Mouse (Mus musculus) embryo, embryonic 9.5 days (tissue): ENCODE measurements around the gene Brwd1.
"Not testable (repeated sequence)": the region's sequence is repeated elsewhere in the genome, so short reads cannot be mapped to it uniquely, and the experiment has no call there.

ENCODE experiments used
- DNase-seq: peaks from one replicate; pipeline ENCODE4 v3.0.0-alpha.2; 2017; ENCODE audit errors: extremely low spot score

The Brwd1 gene

DNA sequence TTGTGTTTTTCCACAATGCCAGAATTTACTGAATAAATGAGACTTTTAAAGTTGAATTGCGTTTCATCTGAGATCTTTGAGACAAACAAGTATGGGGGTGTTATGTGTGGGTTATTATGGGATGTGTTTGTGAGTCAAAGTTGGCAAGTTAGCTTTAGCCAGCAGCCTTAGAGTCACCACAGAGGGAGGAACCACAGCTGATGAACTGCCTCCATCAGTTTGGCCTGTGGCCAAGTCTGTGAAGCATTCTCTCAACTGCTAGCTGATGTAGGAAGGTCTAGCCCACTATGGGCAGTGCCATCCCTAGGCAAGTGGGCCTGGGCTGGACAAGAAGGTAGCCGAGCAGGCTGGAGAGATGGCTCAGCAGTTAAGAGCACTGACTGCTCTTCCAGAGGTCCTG lies 111.5 kb downstream of the Brwd1 start:
- no peak for DNase-seq

DNA sequence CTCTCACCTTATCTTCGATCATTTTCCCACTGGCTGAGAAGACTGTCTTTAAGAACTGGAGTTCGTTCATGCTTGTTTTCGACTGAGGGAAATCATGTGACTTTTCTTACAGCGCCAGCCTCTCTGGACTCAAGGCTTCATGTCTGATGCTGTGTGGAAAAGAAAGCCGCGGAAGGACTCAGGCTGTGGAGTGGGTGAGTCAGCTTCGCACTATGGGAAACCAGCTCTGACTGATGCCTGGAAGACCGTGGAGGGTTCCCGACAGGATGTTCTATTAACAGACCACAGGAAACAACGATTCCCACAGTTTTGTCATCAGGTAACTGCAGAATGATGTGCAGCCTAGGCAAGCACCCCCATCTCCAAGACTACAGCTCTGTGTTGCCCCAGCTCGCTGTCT lies 114.9 kb downstream of the Brwd1 start:
- DNase-seq: no peak

DNA sequence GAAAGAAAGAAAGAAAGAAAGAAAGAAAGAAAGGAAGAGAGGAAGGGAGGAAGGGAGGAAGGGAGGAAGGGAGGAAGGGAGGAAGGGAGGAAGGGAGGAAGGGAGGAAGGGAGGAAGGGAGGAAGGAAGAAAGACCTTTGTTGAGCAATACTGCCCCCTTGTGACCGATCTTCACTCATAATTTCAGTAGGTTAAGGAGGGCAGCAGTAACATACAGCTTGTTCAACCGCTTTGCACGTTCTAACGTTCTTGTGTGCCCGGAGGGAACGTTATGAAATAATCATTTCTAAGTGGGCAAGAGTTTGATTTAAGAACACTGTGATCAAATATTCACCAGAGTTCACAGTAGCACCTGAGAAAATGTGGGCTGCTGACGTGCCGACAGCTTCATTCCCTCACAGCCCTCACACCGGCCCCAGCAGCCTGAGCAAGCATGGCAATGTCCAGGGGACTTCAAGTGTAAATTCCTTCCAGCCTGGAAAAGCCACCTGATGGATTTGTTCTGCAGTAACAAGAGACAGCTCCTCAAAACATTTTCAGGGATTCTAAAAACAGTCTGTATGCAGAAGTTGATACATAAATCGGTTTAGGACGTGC lies 117.8 kb downstream of the Brwd1 start:
- DNase-seq: peak; percentile 42

DNA sequence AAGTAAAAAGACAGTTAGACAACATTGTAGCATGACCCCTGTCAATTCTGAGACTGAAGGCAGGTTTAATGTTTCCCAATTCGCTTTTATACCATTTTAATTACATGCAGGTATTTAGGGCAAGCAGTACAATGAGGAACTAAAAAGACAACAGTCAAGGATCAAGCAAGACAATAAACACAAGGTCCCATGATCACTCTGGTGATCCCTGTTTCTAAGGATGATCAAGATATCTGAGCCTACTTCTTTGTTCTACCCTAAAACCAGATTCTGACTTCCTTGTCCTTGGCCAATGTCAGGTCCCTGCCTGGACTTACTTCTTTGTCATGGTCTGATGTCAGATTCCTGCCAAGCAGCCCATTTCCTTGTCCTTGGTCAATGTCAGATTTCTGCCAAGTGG lies 120.8 kb downstream of the Brwd1 start:
- DNase-seq: not testable (repeated sequence)

DNA sequence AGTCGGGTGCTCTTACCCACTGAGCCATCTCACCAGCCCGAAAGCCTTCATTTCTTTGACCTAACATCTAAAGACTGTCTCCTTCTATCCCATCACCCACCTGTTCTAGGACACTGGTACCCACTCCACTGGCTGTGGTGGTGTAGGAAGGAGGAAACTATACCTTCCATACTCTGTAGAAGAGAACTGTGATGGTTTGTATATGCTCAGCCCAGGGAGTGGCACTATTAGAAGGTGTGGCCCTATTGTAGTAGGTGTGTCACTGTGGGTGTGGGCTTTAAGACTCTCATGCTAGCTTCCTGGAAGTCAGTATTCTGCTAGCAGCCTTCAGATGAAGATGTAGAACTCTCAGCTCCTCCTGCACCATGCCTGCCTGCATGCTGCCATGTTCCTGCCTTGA lies 121.6 kb downstream of the Brwd1 start:
- not testable (repeated sequence) for DNase-seq

DNA sequence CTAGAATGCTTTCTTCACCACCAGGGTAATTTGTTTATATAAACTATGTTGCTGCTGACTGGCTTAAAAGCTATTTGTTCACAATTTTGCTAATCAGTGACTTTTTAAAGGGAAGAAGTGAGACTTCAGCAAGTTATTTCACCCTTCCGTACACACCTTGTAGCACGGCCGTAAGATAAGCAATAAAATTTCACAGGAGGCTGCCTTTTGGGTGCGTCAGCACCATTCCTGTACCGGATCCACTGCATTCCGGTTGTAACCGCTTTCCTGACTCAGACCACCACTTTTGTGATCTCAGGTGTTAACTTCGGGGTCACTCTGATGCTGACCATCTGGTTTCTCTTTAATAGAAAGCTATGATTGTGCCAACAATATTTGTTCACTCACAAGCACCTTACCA lies 124.2 kb downstream of the Brwd1 start:
- no peak for DNase-seq

DNA sequence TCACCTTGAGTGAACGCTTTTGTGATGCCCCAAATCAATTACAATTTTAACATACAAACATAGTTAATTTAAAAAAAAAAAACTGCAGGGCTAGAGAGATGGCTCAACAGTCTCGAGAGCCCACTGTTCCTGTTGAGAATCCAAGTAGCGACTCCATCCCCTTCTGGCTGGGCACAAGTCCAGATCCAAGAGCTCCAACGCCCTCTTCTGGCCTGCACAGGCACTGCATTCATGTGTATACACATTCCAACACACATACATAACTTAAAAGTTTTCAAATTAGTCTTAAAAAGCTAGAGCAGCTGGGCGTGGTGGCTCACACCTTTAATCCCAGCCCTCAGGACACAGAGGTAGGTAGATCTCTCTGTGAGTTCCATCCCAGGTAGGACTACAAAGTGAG lies 125.7 kb downstream of the Brwd1 start:
- no peak for DNase-seq

DNA sequence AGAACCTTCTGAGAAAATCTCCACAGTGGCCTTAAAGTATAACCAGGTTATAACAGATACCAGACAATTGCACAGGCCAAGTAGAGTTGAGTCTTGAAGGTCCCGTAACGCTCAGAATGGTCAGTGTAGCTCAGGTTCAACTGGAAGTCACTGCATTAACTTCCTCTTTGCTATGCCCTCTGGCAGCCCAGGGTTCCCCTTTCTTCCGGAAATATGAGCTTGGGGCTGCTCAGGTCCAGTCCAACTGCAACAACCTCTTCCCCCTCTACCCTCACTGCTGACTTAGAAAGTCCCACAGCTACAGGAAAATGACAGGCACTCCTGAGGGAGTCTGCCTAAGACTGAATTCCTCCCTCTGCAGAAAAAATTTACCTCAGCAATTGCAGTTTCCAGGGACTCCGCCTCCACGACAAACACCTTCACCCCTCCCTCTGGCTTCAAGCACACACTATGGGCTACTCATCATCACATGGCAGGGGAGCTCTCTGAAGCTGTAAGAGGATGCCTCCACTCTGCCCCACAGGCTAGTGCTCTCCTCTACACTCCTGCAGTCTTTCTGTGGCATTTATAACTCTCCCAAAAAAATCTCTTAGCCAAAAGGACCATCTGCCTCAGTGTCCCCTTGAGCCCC lies 126.5 kb downstream of the Brwd1 start:
- no peak for DNase-seq

DNA sequence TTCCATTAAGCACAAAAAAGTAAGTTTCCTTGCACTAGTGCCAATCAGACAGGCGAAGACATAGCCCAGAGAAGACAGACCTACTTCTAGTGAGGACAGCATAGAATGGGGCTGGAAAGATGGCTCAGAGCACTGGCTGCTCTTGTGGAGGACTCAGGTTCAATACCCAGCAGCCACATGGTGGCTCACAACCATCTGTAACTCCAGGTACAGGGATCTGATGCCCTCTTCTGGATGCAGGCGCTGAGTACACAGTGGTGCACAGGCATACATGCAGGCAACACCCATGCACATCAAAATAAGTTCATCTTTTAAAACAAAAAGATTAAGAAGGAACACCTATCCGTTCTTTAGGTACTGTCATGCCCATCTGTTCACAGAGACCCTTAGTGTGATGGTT lies 128.0 kb downstream of the Brwd1 start:
- no peak for DNase-seq

DNA sequence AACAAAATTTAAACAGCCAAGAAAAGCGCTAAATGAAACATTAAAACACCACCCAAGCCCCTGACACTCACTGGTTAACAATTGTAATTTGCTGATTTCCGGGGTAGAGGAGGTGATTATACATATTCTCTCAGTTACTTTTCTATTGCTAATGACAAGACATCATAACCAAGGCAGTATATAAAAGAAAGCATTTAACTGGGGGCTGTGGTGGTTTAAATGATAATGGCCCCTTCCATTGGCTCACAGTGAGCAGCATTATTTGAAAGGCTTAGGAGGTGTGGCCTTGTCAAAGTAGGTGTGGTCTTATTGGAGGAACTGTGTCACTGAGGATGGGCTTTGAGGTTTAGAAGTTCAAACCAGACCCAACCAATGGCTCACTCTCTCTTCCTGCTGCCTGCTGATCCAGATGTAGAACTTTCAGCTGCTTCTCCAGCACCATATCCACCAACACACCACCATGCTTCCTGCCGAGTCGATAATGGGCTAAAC lies 129.1 kb downstream of the Brwd1 start:
- DNase-seq: no peak

DNA sequence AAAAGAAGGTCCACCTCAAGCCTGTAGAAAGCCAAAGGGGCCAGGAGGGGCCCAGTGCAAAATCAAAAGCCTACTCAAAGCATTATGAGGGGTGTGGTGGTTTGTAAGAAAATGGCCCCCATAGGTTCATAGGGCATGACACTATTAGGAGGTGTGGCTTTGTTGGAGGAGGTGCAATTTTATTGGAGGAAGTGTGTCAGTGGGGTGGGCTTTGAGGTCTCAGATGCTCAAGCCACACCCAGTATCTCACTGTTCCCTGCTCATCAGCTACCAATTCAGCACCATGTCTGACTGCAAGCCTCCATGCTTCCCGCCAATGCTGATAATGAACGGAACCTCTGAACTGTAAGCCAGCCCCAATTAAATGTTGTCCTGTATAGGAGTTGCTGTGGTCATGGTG lies 130.9 kb downstream of the Brwd1 start:
- no peak for DNase-seq

DNA sequence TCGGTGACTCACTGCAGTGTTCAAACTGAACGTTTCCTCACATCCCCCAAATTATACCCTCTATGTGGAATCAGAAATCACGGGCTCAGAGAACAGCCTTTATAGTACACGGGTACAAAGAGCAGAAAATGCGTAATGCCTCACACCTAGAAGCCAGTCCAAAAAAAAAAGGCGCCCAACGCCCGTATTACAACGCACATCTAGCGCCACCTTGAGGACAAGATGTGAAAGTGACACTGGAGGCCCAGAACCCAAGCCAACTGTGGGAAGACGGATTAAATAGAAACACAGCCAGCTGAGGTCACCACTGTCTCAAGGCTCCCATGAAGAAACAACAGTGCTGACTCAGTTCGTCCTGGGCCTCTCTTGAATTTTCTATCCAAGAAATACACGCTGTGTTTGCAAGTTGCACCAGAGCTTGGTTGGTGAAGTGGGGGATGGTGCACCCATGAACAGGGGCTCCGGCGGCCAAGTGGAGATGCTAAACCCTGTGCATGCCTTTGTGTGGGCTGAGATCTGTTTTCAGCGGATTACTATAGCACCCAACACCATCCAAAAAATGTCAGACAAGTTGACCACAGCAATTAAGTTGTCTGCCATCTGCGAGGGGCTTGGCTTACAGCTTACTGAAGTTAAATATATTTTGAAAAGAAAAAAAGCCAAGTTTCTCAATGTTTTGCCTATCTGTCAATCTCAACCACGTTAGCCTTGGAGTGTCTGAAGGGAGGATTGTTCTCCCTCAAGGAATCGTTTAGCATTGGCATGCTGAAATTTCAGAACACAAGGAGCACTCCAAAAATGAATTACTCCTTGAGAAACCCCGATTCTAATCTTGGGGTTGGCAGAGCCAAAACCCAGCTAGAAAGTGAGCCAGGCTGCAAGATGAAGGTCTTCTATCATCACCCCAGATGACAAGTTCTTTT lies 136.7 kb downstream of the Brwd1 start:
- peak; percentile 59 for DNase-seq

DNA sequence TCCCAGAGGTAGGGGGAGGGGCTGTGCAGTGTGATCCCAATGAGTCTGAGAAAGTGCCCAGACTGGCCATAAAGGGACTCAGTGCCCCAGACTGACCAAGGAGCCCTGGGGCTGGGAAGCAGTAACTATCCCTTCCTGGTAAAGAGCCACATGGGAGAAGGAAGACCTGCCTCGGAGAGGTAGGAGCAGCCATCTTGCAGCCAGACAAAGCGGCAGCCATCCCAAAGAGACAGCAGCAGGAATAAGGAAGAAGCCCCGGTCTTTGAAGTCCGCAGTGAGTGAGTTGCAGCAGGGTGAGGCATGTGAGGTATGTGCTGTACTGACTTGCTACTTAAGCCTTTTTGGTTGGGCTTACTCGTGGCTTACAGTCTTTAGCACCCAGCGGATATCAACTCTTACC lies 139.1 kb downstream of the Brwd1 start:
- DNase-seq: no peak
